Mouse (Mus musculus): ENCODE measurements around the gene Gm2022.
A peak's percentile ranks its signal among the peaks of the same experiment; 100 is the strongest.
"Not testable (repeated sequence)": the region's sequence is repeated elsewhere in the genome, so short reads cannot be mapped to it uniquely, and the experiment has no call there.

Gm2022 gene

DNA sequence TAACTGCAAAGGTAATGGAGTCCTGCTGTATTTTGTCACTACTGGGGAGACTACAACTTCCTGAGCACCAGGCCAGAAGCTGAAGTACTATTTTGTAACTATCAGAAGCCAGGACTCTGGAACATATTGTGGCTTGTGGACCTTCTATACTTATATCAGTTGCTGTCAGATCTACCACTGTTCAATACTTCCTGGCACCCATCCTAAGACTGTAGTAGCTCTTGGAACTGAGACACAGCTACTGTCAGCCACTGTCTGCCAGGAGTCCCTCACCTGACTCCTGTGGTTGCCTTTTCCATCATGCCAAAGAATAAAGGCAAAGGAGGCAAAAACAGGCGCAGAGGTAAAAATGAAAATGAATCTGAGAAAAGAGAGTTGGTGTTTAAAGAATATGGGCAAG lies at the start of gene Gm2022:
Gene Gm2022, plus strand, starts transcription at position 301 of the 400 bp plus-strand sequence.
- not testable (repeated sequence) for DNase-seq (ENCODE audit: extremely low read depth, low read depth)

DNA sequence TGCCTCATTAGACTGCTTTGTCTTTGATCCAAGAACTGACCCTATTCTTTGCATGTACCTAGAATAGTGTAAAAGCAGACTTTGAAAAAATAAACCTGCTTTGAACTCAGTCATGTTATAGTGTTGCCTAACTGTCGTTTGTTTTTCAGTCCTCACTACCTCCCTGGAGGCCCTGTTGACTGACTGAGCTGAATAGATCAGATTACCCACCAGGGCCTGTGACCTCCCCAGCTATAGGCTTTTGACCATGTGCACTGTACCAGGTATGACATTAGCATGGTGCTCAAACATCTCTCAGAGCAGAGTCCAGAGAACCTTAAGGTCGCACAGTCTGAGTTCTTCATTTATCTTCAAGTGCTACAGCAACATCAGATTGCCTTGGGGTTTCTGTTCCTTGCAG lies 44.5 kb upstream of the Gm2022 start:
- DNase-seq (ENCODE audit: extremely low read depth, low read depth): not testable (repeated sequence)

DNA sequence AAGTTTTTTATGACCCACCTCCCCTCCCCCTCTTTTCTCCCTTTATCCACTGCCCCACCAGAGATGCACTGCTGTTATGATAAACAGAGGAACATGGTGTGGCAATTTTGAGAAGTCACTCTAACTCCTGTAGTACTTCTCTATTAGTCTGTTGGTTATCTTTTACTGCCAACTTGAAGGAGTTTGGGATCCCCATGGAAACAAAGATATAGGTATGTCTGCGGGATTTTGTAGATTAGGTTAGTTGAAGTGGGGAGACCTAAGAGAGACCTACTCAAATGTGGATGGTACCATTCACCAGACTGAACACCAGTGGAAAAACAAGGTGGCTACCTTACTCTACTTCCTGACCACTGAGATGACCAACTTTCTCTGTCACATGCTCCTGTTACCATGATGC lies 39.1 kb upstream of the Gm2022 start:
- peak; percentile 83 for DNase-seq (ENCODE audit: extremely low read depth, low read depth)

DNA sequence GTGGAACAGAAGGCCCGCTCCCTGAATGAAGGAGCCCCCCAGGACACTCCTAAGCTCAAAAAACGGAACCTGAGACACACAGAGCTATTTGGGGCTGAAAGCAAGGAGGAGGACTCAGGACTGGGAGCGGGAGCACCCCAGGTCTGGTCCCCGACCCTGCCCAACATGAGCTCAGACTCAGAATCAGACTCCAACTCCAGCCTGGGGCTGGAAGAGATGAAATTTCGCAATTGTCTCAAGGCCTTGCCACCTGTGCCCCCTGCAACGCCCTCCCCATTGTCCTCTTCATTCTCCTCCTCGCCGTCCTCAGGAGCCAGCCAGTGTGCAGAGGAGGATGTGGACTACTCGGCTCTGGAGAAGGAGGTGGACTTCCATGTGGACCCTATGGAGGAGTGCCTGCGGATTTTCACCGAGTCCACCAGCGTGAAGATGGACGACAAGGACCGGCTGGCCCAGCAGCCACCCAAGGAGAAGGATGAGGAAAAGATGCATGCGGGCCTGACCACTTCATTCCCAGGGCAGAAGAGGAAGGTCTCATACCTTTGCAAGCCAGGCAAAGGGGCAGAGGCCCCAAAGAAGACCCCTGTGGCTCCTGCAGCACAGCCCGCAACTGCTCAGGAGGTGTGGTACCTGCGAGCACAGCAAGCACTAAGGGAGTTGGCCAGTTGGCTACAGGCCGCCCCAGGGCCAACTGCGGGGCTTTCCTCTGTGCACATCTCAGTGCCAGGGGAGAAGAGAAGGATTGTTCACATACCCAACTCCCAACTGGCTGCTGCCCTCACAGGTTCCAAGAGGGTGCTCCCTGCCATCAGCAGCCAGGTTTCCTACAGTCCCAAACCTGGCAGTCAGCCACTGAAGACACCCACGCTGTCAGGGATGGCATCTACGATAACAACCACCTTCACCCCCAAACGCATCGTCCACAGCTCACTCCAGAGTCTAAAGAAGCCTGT lies 33.2 kb upstream of the Gm2022 start:
- DNase-seq (ENCODE audit: extremely low read depth, low read depth): not testable (repeated sequence)

DNA sequence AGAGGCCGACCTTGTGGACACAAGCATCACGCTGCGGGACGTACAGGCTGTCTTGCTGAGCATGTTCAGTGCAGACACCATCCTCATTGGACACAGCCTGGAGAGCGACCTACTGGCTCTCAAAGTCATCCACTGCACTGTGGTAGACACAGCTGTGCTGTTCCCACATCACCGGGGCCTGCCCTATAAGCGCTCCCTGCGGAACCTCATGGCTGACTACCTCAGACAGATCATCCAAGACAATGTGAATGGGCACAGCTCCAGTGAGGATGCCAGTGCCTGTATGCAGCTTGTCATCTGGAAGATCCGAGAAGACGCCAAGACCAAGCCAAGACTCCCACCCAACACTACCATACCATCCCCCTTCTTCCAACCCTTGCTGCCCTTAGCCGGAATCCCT lies 31.5 kb upstream of the Gm2022 start:
- not testable (repeated sequence) for DNase-seq (ENCODE audit: extremely low read depth, low read depth)

DNA sequence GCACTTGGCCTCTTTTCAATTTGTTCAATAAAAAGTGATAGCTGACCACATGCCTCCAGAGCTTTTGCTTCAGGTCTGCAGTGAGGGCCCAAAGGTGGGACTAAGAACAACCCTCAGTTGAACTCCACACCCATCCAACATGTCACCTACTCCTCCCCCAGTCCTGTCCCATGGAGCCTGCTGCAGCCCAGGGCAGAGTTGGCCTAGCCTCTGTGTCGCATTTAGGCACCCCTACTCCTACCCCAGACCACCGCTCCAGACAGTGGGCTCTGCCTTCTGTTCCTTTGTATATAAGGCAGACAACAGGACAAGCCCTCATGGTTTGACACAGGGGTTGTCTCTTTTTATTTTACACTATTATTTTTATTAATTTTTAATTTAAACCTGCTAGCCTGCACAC lies 31.1 kb upstream of the Gm2022 start:
- not testable (repeated sequence) for DNase-seq (ENCODE audit: extremely low read depth, low read depth)

DNA sequence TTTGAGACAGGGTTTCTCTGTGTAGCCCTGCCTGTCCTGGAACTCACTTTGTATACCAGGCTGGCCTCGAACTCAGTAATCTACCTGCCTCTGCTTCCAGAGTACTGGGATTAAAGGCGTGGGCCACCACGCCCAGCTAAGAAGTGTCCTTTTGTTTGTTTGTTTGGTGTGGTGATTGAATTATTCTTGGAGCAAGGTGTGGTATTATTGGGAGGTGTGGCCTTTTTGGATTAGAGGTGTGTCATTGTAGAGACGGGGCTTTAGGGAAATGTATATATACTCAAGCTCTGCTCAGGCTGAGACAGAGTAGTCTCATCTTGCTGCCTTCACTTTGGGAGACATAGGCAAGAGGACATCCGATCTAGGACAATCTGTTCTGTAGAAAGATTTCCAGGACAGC lies 21.4 kb upstream of the Gm2022 start, which contains the start of gene Gm2016:
Gene Gm2016, plus strand, starts transcription at position 301 of the 400 bp plus-strand sequence.
- not testable (repeated sequence) for DNase-seq (ENCODE audit: extremely low read depth, low read depth)

DNA sequence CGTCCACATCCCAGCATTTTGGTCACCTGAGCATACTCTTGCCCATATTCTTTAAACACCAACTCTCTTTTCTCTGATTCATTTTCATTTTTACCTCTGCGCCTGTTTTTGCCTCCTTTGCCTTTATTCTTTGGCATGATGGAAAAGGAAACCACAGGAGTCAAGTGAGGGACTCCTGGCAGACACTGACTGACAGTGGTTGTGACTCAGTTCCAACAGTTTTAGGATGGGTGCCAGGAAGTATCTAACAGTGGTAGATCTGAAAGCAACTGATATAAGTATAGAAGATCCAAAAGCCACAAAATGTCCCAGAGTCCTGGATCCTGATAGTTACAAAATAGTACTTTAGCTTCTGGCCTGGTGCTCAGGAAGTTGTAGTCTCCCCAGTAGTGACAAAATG lies 24.6 kb downstream of the Gm2022 start, which contains the start of gene Gm2035:
Gene Gm2035, minus strand, starts transcription at position 137 of the 400 bp plus-strand sequence.
- DNase-seq (ENCODE audit: extremely low read depth, low read depth): peak; percentile 82

Data from MEL-GATA-1-ER (cell line).